Mouse (Mus musculus) lung, postnatal 0 days (tissue): ENCODE measurements around the gene Lhfp. TPM values are rescaled to one million over a fixed set of nuclear protein-coding genes. Genes with fewer than 3 reads are reported as not detected.

Source experiments
- ATAC-seq: fragments of 200-750 bp; cut with Nextera tagmentation; 2 replicates; pipeline ENCODE4 v1.8.0; 2017; ENCODE audit warnings: moderate library complexity
- DNase-seq: peaks from one replicate; pipeline ENCODE4 v3.0.0-alpha.2; 2016; ENCODE audit warnings: low spot score
- H3K27ac ChIP-seq: fragments of 300-500 bp; sonication (generic); 2 replicates; pipeline ENCODE4 v1.5.1; 2014; ENCODE audit warnings: antibody characterized with exemption, mild to moderate bottlenecking, low read length, mixed read lengths
- H3K27me3 ChIP-seq: fragments of 300-500 bp; sonication (generic); replicated peaks from 2 replicates; pipeline ENCODE4 v1.6.1; 2014; ENCODE audit warnings: low read length, mixed read lengths; ENCODE audit not compliant: insufficient read depth
- H3K36me3 ChIP-seq: fragments of 300-500 bp; sonication (generic); 2 replicates; pipeline ENCODE4 v1.6.1; 2014; ENCODE audit warnings: low read length, mixed read lengths; ENCODE audit not compliant: insufficient read depth
- H3K4me1 ChIP-seq: fragments of 300-500 bp; sonication (generic); 2 replicates; pipeline ENCODE4 v1.6.1; 2014; ENCODE audit warnings: antibody characterized with exemption, low read depth, low read length, mixed read lengths; ENCODE audit not compliant: insufficient read depth
- H3K4me2 ChIP-seq: fragments of 300-500 bp; sonication (generic); replicated peaks from 2 replicates; pipeline ENCODE4 v1.6.1; 2014; ENCODE audit warnings: low read depth, mild to moderate bottlenecking, low read length, moderate library complexity, mixed read lengths
- H3K4me3 ChIP-seq: fragments of 300-500 bp; sonication (generic); 2 replicates; pipeline ENCODE4 v1.5.1; 2014; ENCODE audit warnings: low read depth, low read length
- H3K9ac ChIP-seq: fragments of 300-500 bp; sonication (generic); replicated peaks from 2 replicates; pipeline ENCODE4 v1.6.1; 2014; ENCODE audit warnings: low read depth, mild to moderate bottlenecking
- H3K9me3 ChIP-seq: fragments of 300-500 bp; sonication (generic); 2 replicates; pipeline ENCODE4 v1.6.1; 2016; ENCODE audit warnings: low read length, mixed read lengths
- CTCF ChIP-seq: IDR thresholded peaks from 2 replicates; pipeline ENCODE4 v1.5.1; 2016; ENCODE audit warnings: antibody characterized with exemption, mild to moderate bottlenecking
- EP300 ChIP-seq: IDR thresholded peaks from 2 replicates; pipeline ENCODE4 v1.6.1; 2016; ENCODE audit warnings: antibody characterized with exemption, mild to moderate bottlenecking, control low read depth
- WGBS: fragments of 180-500 bp; shearing (Covaris S2); extraction: QIAGEN DNeasy Blood & Tissue Kit; methylation state at CpG from one replicate; pipeline ENCODE4 v1.1.7; 2014; 5-methylcytosine and 5-hydroxymethylcytosine counted together
- polyA plus RNA-seq: library from polyadenylated mRNA; unstranded; fragments of >200 nt; fragmentation: Nextera tagmentation; extraction: Ambion mirVana; gene quantifications from 2 replicates; pipeline ENCODE4 v1.2.1, GENCODE M21; 2015

Gene Lhfp
- polyA plus RNA-seq, 1 experiment from 2014 or later, result 178 TPM

DNA sequence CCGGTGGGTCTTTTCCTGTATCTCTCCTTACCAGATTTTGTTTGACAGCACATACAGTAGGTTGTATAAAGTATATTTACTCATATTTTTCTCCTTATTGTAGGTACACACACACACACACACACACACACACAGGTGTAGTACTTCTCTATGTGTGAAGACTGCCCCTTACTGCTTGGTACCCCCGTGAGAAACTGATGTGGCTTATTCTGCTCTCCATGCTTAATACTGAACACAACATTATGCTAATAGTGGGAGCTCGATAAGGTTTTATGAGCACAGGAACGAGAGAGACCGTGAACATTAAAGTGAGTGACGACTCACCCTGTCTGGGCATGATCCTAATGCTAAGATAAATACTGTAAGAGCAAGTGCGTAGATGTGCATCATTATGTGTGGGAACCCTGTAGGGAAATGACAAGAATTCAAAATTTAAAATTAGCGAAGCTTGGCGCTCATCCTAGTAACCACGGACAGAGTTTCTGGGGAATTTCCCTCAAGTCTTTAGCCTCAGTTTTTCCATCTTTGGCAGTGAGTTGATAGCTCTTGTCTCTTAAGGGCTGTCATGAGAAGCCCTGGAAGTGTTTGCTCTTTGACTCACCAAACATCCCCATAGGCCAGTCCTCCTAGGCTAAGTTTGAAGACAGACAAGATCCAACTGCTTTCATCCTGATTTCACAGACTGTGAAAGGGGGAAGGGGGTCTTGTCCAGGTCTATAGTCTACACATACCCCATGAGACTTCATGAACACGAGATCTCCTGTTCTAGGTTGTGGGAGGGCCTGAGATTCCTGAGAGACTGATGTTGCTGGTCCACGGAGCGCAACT lies 24.2 kb downstream of the Lhfp start:
- WGBS, result 65% methylated on average over 13 of the region's 13 CpGs
- TF ChIP-seq CTCF (no peak), EP300 (no peak)
- Histone ChIP-seq H3K4me2 (no peak overlapping the region), H3K27ac (no peak overlapping the region; the same call in 1 of the 2 replicates), H3K9me3 (no peaks in the 10 kb centered on the region), H3K4me3 (no peak overlapping the region), H3K36me3 (no peaks in the 10 kb centered on the region), H3K9ac (no peak overlapping the region), H3K4me1 (peaks cover 1% of the 10 kb centered on the region; the same call in 1 of the 2 replicates), H3K27me3 (no peaks in the 10 kb centered on the region)
- DNase-seq, result no peak
- no peak; the same call in 1 of the 2 replicates for ATAC-seq

DNA sequence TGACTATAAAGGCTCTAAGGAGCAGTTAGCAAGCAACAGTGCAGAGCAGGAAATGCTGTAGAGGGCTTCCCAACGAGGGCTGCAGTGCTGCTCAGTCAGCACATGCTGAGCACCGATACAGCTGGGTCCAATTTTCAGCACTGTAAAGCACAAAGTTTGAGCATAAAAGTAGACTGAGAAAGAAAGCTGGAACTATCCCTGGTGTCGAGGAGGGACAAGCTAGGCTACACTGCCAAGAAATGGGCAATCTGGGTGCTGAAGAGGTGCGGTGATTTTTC lies 24.7 kb downstream of the Lhfp start:
- H3K9me3 ChIP-seq, result no peaks in the 10 kb centered on the region
- 55% methylated on average over 4 of the region's 4 CpGs for WGBS
- ATAC-seq, result no peak

GRCm38 (mm10) chr3:53068399-53068798 lies 27.1 kb downstream of the Lhfp start:
- no peaks in the 10 kb centered on the region for H3K27me3 ChIP-seq
- H3K4me3 ChIP-seq, result no peak overlapping the region
- no peak overlapping the region for H3K9ac ChIP-seq
- ATAC-seq (no peak), DNase-seq (no peak)
- 78% methylated on average over 5 of the region's 5 CpGs for WGBS
- no peak overlapping the region for H3K27ac ChIP-seq
- no peak overlapping the region for H3K4me2 ChIP-seq
- TF ChIP-seq EP300, result no peak
- no peak for TF ChIP-seq CTCF
- H3K4me1 ChIP-seq, result no peaks in the 10 kb centered on the region
- H3K36me3 ChIP-seq, result no peaks in the 10 kb centered on the region
- no peaks in the 10 kb centered on the region for H3K9me3 ChIP-seq

More for the DNA sequence above, 24.7 kb downstream of the Lhfp start:
- H3K4me2 ChIP-seq, result no peak overlapping the region
- H3K27me3 ChIP-seq, result no peaks in the 10 kb centered on the region
- no peak overlapping the region for H3K4me3 ChIP-seq
- no peak for DNase-seq
- no peak overlapping the region for H3K9ac ChIP-seq
- no peak for TF ChIP-seq EP300
- TF ChIP-seq CTCF, result no peak
- no peak overlapping the region; the same call in 1 of the 2 replicates for H3K27ac ChIP-seq
- no peaks in the 10 kb centered on the region for H3K36me3 ChIP-seq
- H3K4me1 ChIP-seq, result no peaks in the 10 kb centered on the region

GRCm38 (mm10) chr3:53074264-53074663 lies 32.9 kb downstream of the Lhfp start:
- no peaks in the 10 kb centered on the region for H3K36me3 ChIP-seq
- H3K4me2 ChIP-seq, result no peak overlapping the region
- H3K9ac ChIP-seq, result no peak overlapping the region
- 91% methylated on average over 4 of the region's 4 CpGs for WGBS
- no peak for DNase-seq
- no peaks in the 10 kb centered on the region for H3K4me1 ChIP-seq
- no peaks in the 10 kb centered on the region for H3K27me3 ChIP-seq
- H3K27ac ChIP-seq, result no peak overlapping the region
- TF ChIP-seq CTCF (no peak), EP300 (no peak)
- H3K4me3 ChIP-seq, result no peak overlapping the region
- H3K9me3 ChIP-seq, result no peaks in the 10 kb centered on the region
- no peak for ATAC-seq

GRCm38 (mm10) chr3:53074761-53075160 lies 33.4 kb downstream of the Lhfp start:
- Histone ChIP-seq H3K4me2 (no peak overlapping the region), H3K9me3 (no peaks in the 10 kb centered on the region), H3K27me3 (no peaks in the 10 kb centered on the region), H3K4me1 (no peaks in the 10 kb centered on the region), H3K27ac (no peak overlapping the region), H3K36me3 (no peaks in the 10 kb centered on the region), H3K9ac (no peak overlapping the region), H3K4me3 (no peak overlapping the region)
- TF ChIP-seq EP300 (no peak), CTCF (no peak)
- DNase-seq, result no peak
- WGBS, result 89% methylated on average over 3 of the region's 3 CpGs
- ATAC-seq, result no peak

- H3K9me3 ChIP-seq, result no peaks in the 10 kb centered on the region
- no peaks in the 10 kb centered on the region for H3K27me3 ChIP-seq
- H3K4me2 ChIP-seq, result no peak overlapping the region
- no peaks in the 10 kb centered on the region for H3K4me1 ChIP-seq
- H3K36me3 ChIP-seq, result no peaks in the 10 kb centered on the region
- TF ChIP-seq CTCF, result no peak
- TF ChIP-seq EP300, result no peak
- 94% methylated on average over 6 of the region's 6 CpGs for WGBS
- H3K4me3 ChIP-seq, result no peak overlapping the region
- DNase-seq (no peak), ATAC-seq (no peak)
- no peak overlapping the region for H3K27ac ChIP-seq
- H3K9ac ChIP-seq, result no peak overlapping the region
Observed at GRCm38 (mm10) chr3:53080286-53080685, 39.0 kb downstream of the Lhfp start.

- ATAC-seq (no peak), DNase-seq (no peak)
- Histone ChIP-seq H3K27me3 (no peaks in the 10 kb centered on the region), H3K36me3 (no peaks in the 10 kb centered on the region), H3K4me1 (no peaks in the 10 kb centered on the region), H3K4me3 (no peak overlapping the region), H3K27ac (no peak overlapping the region), H3K9ac (no peak overlapping the region), H3K4me2 (no peak overlapping the region), H3K9me3 (no peaks in the 10 kb centered on the region)
- no peak for TF ChIP-seq CTCF
- TF ChIP-seq EP300, result no peak
- WGBS, result 94% methylated on average over 8 of the region's 8 CpGs
Observed at GRCm38 (mm10) chr3:53080710-53081109, 39.4 kb downstream of the Lhfp start.
